Mouse (Mus musculus): ENCODE results near the gene Atp8b5. TPM values are rescaled to one million over a fixed set of nuclear protein-coding genes. Genes with fewer than 3 reads are reported as not detected.

Gene Atp8b5
- polyA plus RNA-seq (2012; rRNA removed) = 0.68 and 0.82 TPM in 2 replicates

- DNase-seq (ENCODE audit: extremely low spot score in 1 of 2, low spot score in 1 of 2) = peak; percentile 76 to 92
These were observed at the start of gene Atp8b5 for GRCm38 (mm10) chr4:43266623-43267322. Atp8b5 (plus strand) TSS chr4:43267159.

GRCm38 (mm10) chr4:43217997-43218396 lies 49.0 kb upstream of the Atp8b5 start:
- DNase-seq (ENCODE audit: extremely low spot score in 1 of 2, low spot score in 1 of 2) = no peak

- no peak for DNase-seq (ENCODE audit: extremely low spot score in 1 of 2, low spot score in 1 of 2)
These were observed 35.1 kb upstream of the Atp8b5 start for GRCm38 (mm10) chr4:43231821-43232220.

GRCm38 (mm10) chr4:43232985-43233384 lies 34.0 kb upstream of the Atp8b5 start:
- peak in 1 of 2 experiments; percentile 17 for DNase-seq (ENCODE audit: extremely low spot score in 1 of 2, low spot score in 1 of 2)

- no peak for DNase-seq (ENCODE audit: extremely low spot score in 1 of 2, low spot score in 1 of 2)
These were observed 33.5 kb upstream of the Atp8b5 start for GRCm38 (mm10) chr4:43233489-43233888.

- DNase-seq (ENCODE audit: extremely low spot score in 1 of 2, low spot score in 1 of 2) = no peak
These were observed 30.1 kb upstream of the Atp8b5 start for GRCm38 (mm10) chr4:43236898-43237297.

- DNase-seq (ENCODE audit: extremely low spot score in 1 of 2, low spot score in 1 of 2) = no peak
These were observed 26.2 kb upstream of the Atp8b5 start for GRCm38 (mm10) chr4:43240716-43241115.

GRCm38 (mm10) chr4:43244022-43244421 lies 22.9 kb upstream of the Atp8b5 start:
- DNase-seq (ENCODE audit: extremely low spot score in 1 of 2, low spot score in 1 of 2) = peak in 1 of 2 experiments; percentile 70

- no peak for DNase-seq (ENCODE audit: extremely low spot score in 1 of 2, low spot score in 1 of 2)
These were observed 21.2 kb upstream of the Atp8b5 start for GRCm38 (mm10) chr4:43245776-43246175.

GRCm38 (mm10) chr4:43248026-43248425 lies 18.9 kb upstream of the Atp8b5 start:
- DNase-seq (ENCODE audit: extremely low spot score in 1 of 2, low spot score in 1 of 2) = no peak

GRCm38 (mm10) chr4:43248909-43249308 lies 18.1 kb upstream of the Atp8b5 start:
- peak; percentile 42 to 65 for DNase-seq (ENCODE audit: extremely low spot score in 1 of 2, low spot score in 1 of 2)

GRCm38 (mm10) chr4:43251269-43251668 lies 15.7 kb upstream of the Atp8b5 start:
- DNase-seq (ENCODE audit: extremely low spot score in 1 of 2, low spot score in 1 of 2) = no peak

GRCm38 (mm10) chr4:43257040-43257439 lies 9.9 kb upstream of the Atp8b5 start:
- DNase-seq (ENCODE audit: extremely low spot score in 1 of 2, low spot score in 1 of 2) = no peak

GRCm38 (mm10) chr4:43258556-43258955 lies 8.4 kb upstream of the Atp8b5 start:
- DNase-seq (ENCODE audit: extremely low spot score in 1 of 2, low spot score in 1 of 2) = no peak

- DNase-seq (ENCODE audit: extremely low spot score in 1 of 2, low spot score in 1 of 2) = no peak
These were observed 7.5 kb upstream of the Atp8b5 start for GRCm38 (mm10) chr4:43259435-43259834.

- DNase-seq (ENCODE audit: extremely low spot score in 1 of 2, low spot score in 1 of 2) = no peak
These were observed 6.9 kb upstream of the Atp8b5 start for GRCm38 (mm10) chr4:43260096-43260495.

- no peak for DNase-seq (ENCODE audit: extremely low spot score in 1 of 2, low spot score in 1 of 2)
These were observed 4.1 kb upstream of the Atp8b5 start for GRCm38 (mm10) chr4:43262821-43263220.

- no peak for DNase-seq (ENCODE audit: extremely low spot score in 1 of 2, low spot score in 1 of 2)
These were observed 813 bp upstream of the Atp8b5 start for GRCm38 (mm10) chr4:43266146-43266545.

GRCm38 (mm10) chr4:43267323-43267658 lies 332 bp downstream of the Atp8b5 start:
- DNase-seq (ENCODE audit: extremely low spot score in 1 of 2, low spot score in 1 of 2) = no peak

GRCm38 (mm10) chr4:43285476-43285875 lies 18.5 kb downstream of the Atp8b5 start:
- no peak for DNase-seq (ENCODE audit: extremely low spot score in 1 of 2, low spot score in 1 of 2)

GRCm38 (mm10) chr4:43287305-43287704 lies 20.3 kb downstream of the Atp8b5 start:
- DNase-seq (ENCODE audit: extremely low spot score in 1 of 2, low spot score in 1 of 2) = no peak

GRCm38 (mm10) chr4:43294001-43294400 lies 27.0 kb downstream of the Atp8b5 start:
- DNase-seq (ENCODE audit: extremely low spot score in 1 of 2, low spot score in 1 of 2) = no peak
